Mouse (Mus musculus): ENCODE data around the gene P2ry14. TPM values are rescaled to one million over a fixed set of nuclear protein-coding genes. Genes with fewer than 3 reads are reported as not detected.
A peak's percentile ranks its signal among the peaks of the same experiment; 100 is the strongest.
"Not testable (repeated sequence)": the region's sequence is repeated elsewhere in the genome, so short reads cannot be mapped to it uniquely, and the experiment has no call there.

The P2ry14 gene
- polyA plus RNA-seq, 1 experiment from 2014 or later: 3.8 TPM

- Histone ChIP-seq H3K27me3 (no peaks in the 10 kb centered on the region), H3K4me2 (replicated peaks) (no peak overlapping the region), H3K27ac (replicated peaks) (no peak overlapping the region), H3K4me3 (no peak overlapping the region), H3K4me1 (no peaks in the 10 kb centered on the region), H3K9me3 (no peaks in the 10 kb centered on the region), H3K36me3 (no peaks in the 10 kb centered on the region), H3K9ac (replicated peaks) (no peak overlapping the region)
- 70% methylated on average over 5 of the region's 5 CpGs for WGBS
- ATAC-seq (ENCODE audit: low FRiP score, low read depth): no peak
Observed at GRCm38 (mm10) chr3:59125022-59125421, 28.4 kb downstream of the P2ry14 start.

GRCm38 (mm10) chr3:59121780-59122449, 31.5 kb downstream of the P2ry14 start:
- H3K4me2 ChIP-seq (replicated peaks): no peak overlapping the region
- H3K9ac ChIP-seq (replicated peaks): no peak overlapping the region
- no peaks in the 10 kb centered on the region for H3K27me3 ChIP-seq
- no peaks in the 10 kb centered on the region for H3K4me1 ChIP-seq
- H3K4me3 ChIP-seq: no peak overlapping the region
- H3K9me3 ChIP-seq: no peaks in the 10 kb centered on the region
- ATAC-seq (ENCODE audit: low FRiP score, low read depth): no peak
- H3K27ac ChIP-seq (replicated peaks): no peak overlapping the region
- H3K36me3 ChIP-seq: no peaks in the 10 kb centered on the region
- WGBS: 64% methylated on average over 7 of the region's 7 CpGs

GRCm38 (mm10) chr3:59121067-59121730, 32.2 kb downstream of the P2ry14 start:
- H3K27me3 ChIP-seq: no peaks in the 10 kb centered on the region
- H3K4me3 ChIP-seq: no peak overlapping the region
- no peaks in the 10 kb centered on the region for H3K36me3 ChIP-seq
- no peak overlapping the region for H3K27ac ChIP-seq (replicated peaks)
- H3K4me1 ChIP-seq: no peaks in the 10 kb centered on the region
- H3K9ac ChIP-seq (replicated peaks): no peak overlapping the region
- WGBS: 24% methylated on average over 7 of the region's 7 CpGs
- no peak overlapping the region for H3K4me2 ChIP-seq (replicated peaks)
- ATAC-seq (ENCODE audit: low FRiP score, low read depth): 0 out of 2 replicates have a peak, but pooled peaks have one; percentile 41
- no peaks in the 10 kb centered on the region for H3K9me3 ChIP-seq

GRCm38 (mm10) chr3:59113973-59114517, 39.4 kb downstream of the P2ry14 start:
- H3K36me3 ChIP-seq: 0 out of 2 replicates have a peak, but pooled peaks cover 5% of the 10 kb centered on the region
- ATAC-seq (ENCODE audit: low FRiP score, low read depth): no peak
- no peak overlapping the region for H3K27ac ChIP-seq (replicated peaks)
- WGBS: 91% methylated on average over 8 of the region's 8 CpGs
- no peak overlapping the region for H3K9ac ChIP-seq (replicated peaks)
- no peaks in the 10 kb centered on the region for H3K4me1 ChIP-seq
- H3K4me2 ChIP-seq (replicated peaks): no peak overlapping the region
- no peaks in the 10 kb centered on the region for H3K27me3 ChIP-seq
- H3K4me3 ChIP-seq: no peak overlapping the region
- H3K9me3 ChIP-seq: no peaks in the 10 kb centered on the region

GRCm38 (mm10) chr3:59113291-59113690, 40.1 kb downstream of the P2ry14 start:
- WGBS: 93% methylated on average over 4 of the region's 4 CpGs
- not testable (repeated sequence) for ATAC-seq (ENCODE audit: low FRiP score, low read depth); H3K27me3 ChIP-seq

GRCm38 (mm10) chr3:59111944-59112343, 41.5 kb downstream of the P2ry14 start:
- 77% methylated on average over 3 of the region's 3 CpGs for WGBS
- no peak for ATAC-seq (ENCODE audit: low FRiP score, low read depth)

More at GRCm38 (mm10) chr3:59113291-59113690, 40.1 kb downstream of the P2ry14 start:
- not testable (repeated sequence) for H3K4me2 ChIP-seq (replicated peaks); H3K4me1 ChIP-seq; H3K27ac ChIP-seq (replicated peaks); H3K4me3 ChIP-seq; H3K9ac ChIP-seq (replicated peaks); H3K36me3 ChIP-seq; H3K9me3 ChIP-seq

GRCm38 (mm10) chr3:59109834-59110233, 43.6 kb downstream of the P2ry14 start:
- H3K9me3 ChIP-seq; ATAC-seq (ENCODE audit: low FRiP score, low read depth); H3K4me2 ChIP-seq (replicated peaks); H3K27me3 ChIP-seq; H3K4me1 ChIP-seq; H3K9ac ChIP-seq (replicated peaks); H3K4me3 ChIP-seq; H3K27ac ChIP-seq (replicated peaks); H3K36me3 ChIP-seq: not testable (repeated sequence)
- WGBS: 92% methylated on average over 3 of the region's 3 CpGs

More at GRCm38 (mm10) chr3:59111944-59112343, 41.5 kb downstream of the P2ry14 start:
- H3K9ac ChIP-seq (replicated peaks): no peak overlapping the region
- no peaks in the 10 kb centered on the region for H3K9me3 ChIP-seq
- no peak overlapping the region for H3K27ac ChIP-seq (replicated peaks)
- no peak overlapping the region for H3K4me3 ChIP-seq
- no peaks in the 10 kb centered on the region for H3K27me3 ChIP-seq
- H3K4me1 ChIP-seq: no peaks in the 10 kb centered on the region
- 0 out of 2 replicates have a peak, but pooled peaks cover 5% of the 10 kb centered on the region for H3K36me3 ChIP-seq
- no peak overlapping the region for H3K4me2 ChIP-seq (replicated peaks)

GRCm38 (mm10) chr3:59107439-59107838, 46.0 kb downstream of the P2ry14 start:
- no peak overlapping the region for H3K27ac ChIP-seq (replicated peaks)
- 97% methylated on average over 4 of the region's 4 CpGs for WGBS
- H3K4me3 ChIP-seq: no peak overlapping the region
- no peaks in the 10 kb centered on the region for H3K9me3 ChIP-seq
- no peak overlapping the region for H3K4me2 ChIP-seq (replicated peaks)
- ATAC-seq (ENCODE audit: low FRiP score, low read depth): no peak
- H3K27me3 ChIP-seq: no peaks in the 10 kb centered on the region
- no peaks in the 10 kb centered on the region for H3K36me3 ChIP-seq
- H3K9ac ChIP-seq (replicated peaks): no peak overlapping the region
- no peaks in the 10 kb centered on the region for H3K4me1 ChIP-seq

GRCm38 (mm10) chr3:59104462-59104861, 49.0 kb downstream of the P2ry14 start:
- Histone ChIP-seq H3K9ac (replicated peaks) (no peak overlapping the region), H3K4me1 (no peaks in the 10 kb centered on the region), H3K27me3 (no peaks in the 10 kb centered on the region), H3K27ac (replicated peaks) (no peak overlapping the region), H3K4me3 (no peak overlapping the region), H3K36me3 (no peaks in the 10 kb centered on the region), H3K9me3 (no peaks in the 10 kb centered on the region), H3K4me2 (replicated peaks) (no peak overlapping the region)
- 83% methylated on average over 4 of the region's 4 CpGs for WGBS
- ATAC-seq (ENCODE audit: low FRiP score, low read depth): no peak

- 93% methylated on average over 2 of the region's 2 CpGs for WGBS
- Histone ChIP-seq H3K4me1 (no peaks in the 10 kb centered on the region), H3K27me3 (no peaks in the 10 kb centered on the region), H3K4me3 (no peak overlapping the region), H3K9ac (replicated peaks) (no peak overlapping the region), H3K9me3 (no peaks in the 10 kb centered on the region), H3K36me3 (no peaks in the 10 kb centered on the region), H3K27ac (replicated peaks) (no peak overlapping the region), H3K4me2 (replicated peaks) (no peak overlapping the region)
- no peak for ATAC-seq (ENCODE audit: low FRiP score, low read depth)
Observed at GRCm38 (mm10) chr3:59102146-59102545, 51.3 kb downstream of the P2ry14 start.

- ATAC-seq (ENCODE audit: low FRiP score, low read depth): no peak
- Histone ChIP-seq H3K4me2 (replicated peaks) (no peak within 1 kb of the TSS), H3K27me3 (no peaks in the 10 kb centered on the region), H3K4me3 (no peak within 1 kb of the TSS), H3K9ac (replicated peaks) (no peak within 1 kb of the TSS), H3K27ac (replicated peaks) (no peak within 1 kb of the TSS), H3K9me3 (no peaks in the 10 kb centered on the region), H3K4me1 (no peaks in the 10 kb centered on the region), H3K36me3 (no peaks in the 10 kb centered on the region)
- WGBS: 92% methylated on average over 6 of the region's 6 CpGs
Observed at GRCm38 (mm10) chr3:59101218-59101986, 52.0 kb downstream of the P2ry14 start, which contains the start of gene Gpr171. Gene Gpr171, minus strand, starts transcription at chr3:59101821.

GRCm38 (mm10) chr3:59098540-59098939, 54.9 kb downstream of the P2ry14 start:
- H3K4me1 ChIP-seq: no peaks in the 10 kb centered on the region
- no peaks in the 10 kb centered on the region for H3K9me3 ChIP-seq
- 90% methylated on average over 10 of the region's 10 CpGs for WGBS
- ATAC-seq (ENCODE audit: low FRiP score, low read depth): no peak
- no peak overlapping the region for H3K27ac ChIP-seq (replicated peaks)
- no peak overlapping the region for H3K4me2 ChIP-seq (replicated peaks)
- H3K4me3 ChIP-seq: no peak overlapping the region
- H3K27me3 ChIP-seq: no peaks in the 10 kb centered on the region
- H3K9ac ChIP-seq (replicated peaks): no peak overlapping the region
- no peaks in the 10 kb centered on the region for H3K36me3 ChIP-seq

Data from midbrain, embryonic 12.5 days (tissue).